Mouse (Mus musculus): ENCODE data around the gene Tex35. TPM values are rescaled to one million over a fixed set of nuclear protein-coding genes. Genes with fewer than 3 reads are reported as not detected.

Gene Tex35
- polyA plus RNA-seq, 1 experiment from 2014 or later, result not detected

- H3K27ac ChIP-seq (ENCODE audit: low read depth, low read length), result no peak overlapping the region
- no peaks in the 10 kb centered on the region for H3K9me3 ChIP-seq (ENCODE audit: control insufficient read depth, low read length)
- 65% methylated on average over 43 of the region's 43 CpGs for WGBS
- H3K4me1 ChIP-seq (replicated peaks; ENCODE audit: control insufficient read depth, insufficient read depth, low read length), result peaks cover 6% of the 10 kb centered on the region; the same call in 1 of the 2 replicates
- peak; percentile 93 for DNase-seq (ENCODE audit: low spot score)
- no peaks in the 10 kb centered on the region for H3K27me3 ChIP-seq (ENCODE audit: control insufficient read depth, insufficient read depth, low read length)
- no peak overlapping the region for H3K4me2 ChIP-seq (ENCODE audit: low read depth, low read length, severe bottlenecking)
- no peaks in the 10 kb centered on the region for H3K36me3 ChIP-seq (ENCODE audit: control insufficient read depth, insufficient read depth, low read length)
- ATAC-seq (replicated peaks; ENCODE audit: low FRiP score), result 0 out of 2 replicates have a peak, but pooled peaks have one; percentile 11
- H3K9ac ChIP-seq (ENCODE audit: low read length), result no peak overlapping the region
- no peak overlapping the region for H3K4me3 ChIP-seq (ENCODE audit: low read depth, low read length)
These were observed 31.4 kb downstream of the Tex35 start for GRCm38 (mm10) chr1:157076781-157077705.

GRCm38 (mm10) chr1:157076257-157076656, 32.2 kb downstream of the Tex35 start:
- Histone ChIP-seq H3K27ac (ENCODE audit: low read depth, low read length) (no peak overlapping the region), H3K27me3 (ENCODE audit: control insufficient read depth, insufficient read depth, low read length) (no peaks in the 10 kb centered on the region), H3K9me3 (ENCODE audit: control insufficient read depth, low read length) (no peaks in the 10 kb centered on the region), H3K9ac (ENCODE audit: low read length) (no peak overlapping the region), H3K4me1 (replicated peaks; ENCODE audit: control insufficient read depth, insufficient read depth, low read length) (peaks cover 6% of the 10 kb centered on the region; the same call in 1 of the 2 replicates), H3K4me3 (ENCODE audit: low read depth, low read length) (no peak overlapping the region), H3K4me2 (ENCODE audit: low read depth, low read length, severe bottlenecking) (no peak overlapping the region), H3K36me3 (ENCODE audit: control insufficient read depth, insufficient read depth, low read length) (no peaks in the 10 kb centered on the region)
- 7% methylated on average over 15 of the region's 15 CpGs for WGBS
- DNase-seq (ENCODE audit: low spot score), result peak; percentile 95
- peak; percentile 75 for ATAC-seq (replicated peaks; ENCODE audit: low FRiP score)

DNA sequence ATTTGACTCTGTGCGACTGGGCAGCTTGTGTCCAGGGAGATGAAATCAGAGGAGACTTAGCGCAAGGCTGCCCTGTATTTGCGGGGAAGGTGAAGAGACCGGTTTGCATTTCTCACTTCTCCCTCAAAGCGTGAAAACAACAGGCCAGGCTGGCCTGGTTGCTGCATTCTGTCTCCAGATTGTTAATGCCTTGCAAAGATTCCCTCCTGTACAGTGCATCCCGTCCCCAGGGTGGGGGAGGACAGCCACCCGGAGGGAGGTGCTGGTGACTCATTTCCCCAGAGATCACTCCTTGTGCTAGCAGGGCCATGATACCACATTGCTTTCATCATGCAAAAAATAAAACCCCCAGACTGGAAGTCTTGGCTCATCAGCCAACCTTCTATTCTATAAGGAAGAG, 33.5 kb downstream of the Tex35 start:
- no peak for DNase-seq (ENCODE audit: low spot score)
- Histone ChIP-seq H3K9me3 (ENCODE audit: control insufficient read depth, low read length) (no peaks in the 10 kb centered on the region), H3K4me3 (ENCODE audit: low read depth, low read length) (no peak overlapping the region), H3K27ac (ENCODE audit: low read depth, low read length) (no peak overlapping the region), H3K4me2 (ENCODE audit: low read depth, low read length, severe bottlenecking) (no peak overlapping the region), H3K4me1 (replicated peaks; ENCODE audit: control insufficient read depth, insufficient read depth, low read length) (peaks cover 6% of the 10 kb centered on the region; the same call in 1 of the 2 replicates), H3K27me3 (ENCODE audit: control insufficient read depth, insufficient read depth, low read length) (no peaks in the 10 kb centered on the region), H3K9ac (ENCODE audit: low read length) (no peak overlapping the region), H3K36me3 (ENCODE audit: control insufficient read depth, insufficient read depth, low read length) (no peaks in the 10 kb centered on the region)
- WGBS, result 64% methylated on average over 7 of the region's 7 CpGs
- ATAC-seq (replicated peaks; ENCODE audit: low FRiP score), result no peak

DNA sequence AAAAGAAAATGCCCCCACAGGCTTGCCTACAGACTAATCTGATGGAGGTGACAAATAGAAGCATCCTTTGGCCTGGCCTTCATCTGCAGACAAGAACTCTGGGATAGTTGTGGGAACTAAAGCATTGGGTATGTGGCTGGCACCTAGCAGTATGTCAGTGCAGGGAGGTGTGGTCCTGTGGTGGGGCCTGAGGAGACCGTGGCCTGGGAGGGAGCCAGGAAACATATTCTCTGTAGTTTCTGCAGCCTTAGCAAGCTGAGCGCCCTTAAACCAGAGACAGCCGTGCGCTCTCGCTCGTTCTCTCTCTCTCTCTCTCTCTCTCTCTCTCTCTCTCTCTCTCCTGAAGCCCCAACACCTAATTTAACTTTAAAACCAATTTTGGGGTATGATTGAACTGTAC, 34.1 kb downstream of the Tex35 start:
- no peak overlapping the region for H3K4me3 ChIP-seq (ENCODE audit: low read depth, low read length)
- no peaks in the 10 kb centered on the region for H3K27me3 ChIP-seq (ENCODE audit: control insufficient read depth, insufficient read depth, low read length)
- H3K4me1 ChIP-seq (replicated peaks; ENCODE audit: control insufficient read depth, insufficient read depth, low read length), result peaks cover 3% of the 10 kb centered on the region; the same call in 1 of the 2 replicates
- ATAC-seq (replicated peaks; ENCODE audit: low FRiP score) (no peak), DNase-seq (ENCODE audit: low spot score) (no peak)
- no peaks in the 10 kb centered on the region for H3K36me3 ChIP-seq (ENCODE audit: control insufficient read depth, insufficient read depth, low read length)
- H3K9ac ChIP-seq (ENCODE audit: low read length), result no peak overlapping the region
- 77% methylated on average over 6 of the region's 6 CpGs for WGBS
- no peak overlapping the region for H3K27ac ChIP-seq (ENCODE audit: low read depth, low read length)
- no peaks in the 10 kb centered on the region for H3K9me3 ChIP-seq (ENCODE audit: control insufficient read depth, low read length)
- H3K4me2 ChIP-seq (ENCODE audit: low read depth, low read length, severe bottlenecking), result no peak overlapping the region

GRCm38 (mm10) chr1:157073592-157073991, 34.9 kb downstream of the Tex35 start:
- H3K9me3 ChIP-seq (ENCODE audit: control insufficient read depth, low read length), result no peaks in the 10 kb centered on the region
- no peak overlapping the region for H3K27ac ChIP-seq (ENCODE audit: low read depth, low read length)
- H3K27me3 ChIP-seq (ENCODE audit: control insufficient read depth, insufficient read depth, low read length), result no peaks in the 10 kb centered on the region
- H3K36me3 ChIP-seq (ENCODE audit: control insufficient read depth, insufficient read depth, low read length), result no peaks in the 10 kb centered on the region
- H3K4me1 ChIP-seq (replicated peaks; ENCODE audit: control insufficient read depth, insufficient read depth, low read length), result peaks cover 3% of the 10 kb centered on the region; the same call in 1 of the 2 replicates
- H3K4me2 ChIP-seq (ENCODE audit: low read depth, low read length, severe bottlenecking), result no peak overlapping the region
- H3K9ac ChIP-seq (ENCODE audit: low read length), result no peak overlapping the region
- ATAC-seq (replicated peaks; ENCODE audit: low FRiP score), result no peak
- no peak overlapping the region for H3K4me3 ChIP-seq (ENCODE audit: low read depth, low read length)
- DNase-seq (ENCODE audit: low spot score), result no peak
- 58% methylated on average over 4 of the region's 4 CpGs for WGBS

DNA sequence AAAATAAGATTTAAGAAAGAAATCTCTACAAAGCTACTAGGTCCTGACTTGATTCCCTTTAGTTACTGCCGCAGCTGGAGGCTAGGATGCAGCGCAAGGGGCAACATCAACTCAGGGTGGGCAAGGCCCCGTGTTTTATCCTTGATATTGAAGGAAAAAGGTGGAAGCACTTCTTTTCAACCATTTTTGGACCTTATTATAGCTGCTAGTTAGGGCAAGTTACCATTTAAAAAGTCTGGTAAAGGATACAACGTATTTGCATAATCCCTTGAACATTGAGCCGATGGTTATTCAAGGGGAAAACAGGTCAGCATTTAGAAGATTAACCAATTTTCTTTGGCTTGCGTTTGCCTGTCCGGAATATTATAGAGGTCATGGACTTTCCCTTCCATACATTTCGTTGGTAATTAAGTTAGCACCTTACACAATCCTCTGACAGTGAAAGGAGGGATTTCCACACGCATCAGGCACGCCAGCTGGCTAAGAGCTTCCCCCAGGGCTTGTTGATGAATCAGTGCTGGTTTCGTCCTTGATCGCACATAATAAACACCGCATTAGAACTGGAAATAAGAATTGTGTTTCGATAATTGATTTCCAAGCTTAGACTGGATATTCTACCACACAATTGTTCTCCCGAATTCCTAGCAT, 39.2 kb downstream of the Tex35 start:
- DNase-seq (ENCODE audit: low spot score) (no peak), ATAC-seq (replicated peaks; ENCODE audit: low FRiP score) (no peak)
- no peaks in the 10 kb centered on the region for H3K36me3 ChIP-seq (ENCODE audit: control insufficient read depth, insufficient read depth, low read length)
- 0 out of 2 replicates have a peak overlapping the region, but pooled peaks have one; percentile 8 for H3K27ac ChIP-seq (ENCODE audit: low read depth, low read length)
- 36% methylated on average over 15 of the region's 15 CpGs for whole genome bisulfite sequencing
- H3K4me3 ChIP-seq (ENCODE audit: low read depth, low read length), result no peak overlapping the region
- peaks cover 5% of the 10 kb centered on the region; the same call in 1 of the 2 replicates for H3K4me1 ChIP-seq (replicated peaks; ENCODE audit: control insufficient read depth, insufficient read depth, low read length)
- H3K9ac ChIP-seq (ENCODE audit: low read length), result no peak overlapping the region
- H3K4me2 ChIP-seq (ENCODE audit: low read depth, low read length, severe bottlenecking), result no peak overlapping the region
- H3K27me3 ChIP-seq (ENCODE audit: control insufficient read depth, insufficient read depth, low read length), result no peaks in the 10 kb centered on the region
- no peaks in the 10 kb centered on the region for H3K9me3 ChIP-seq (ENCODE audit: control insufficient read depth, low read length)

DNA sequence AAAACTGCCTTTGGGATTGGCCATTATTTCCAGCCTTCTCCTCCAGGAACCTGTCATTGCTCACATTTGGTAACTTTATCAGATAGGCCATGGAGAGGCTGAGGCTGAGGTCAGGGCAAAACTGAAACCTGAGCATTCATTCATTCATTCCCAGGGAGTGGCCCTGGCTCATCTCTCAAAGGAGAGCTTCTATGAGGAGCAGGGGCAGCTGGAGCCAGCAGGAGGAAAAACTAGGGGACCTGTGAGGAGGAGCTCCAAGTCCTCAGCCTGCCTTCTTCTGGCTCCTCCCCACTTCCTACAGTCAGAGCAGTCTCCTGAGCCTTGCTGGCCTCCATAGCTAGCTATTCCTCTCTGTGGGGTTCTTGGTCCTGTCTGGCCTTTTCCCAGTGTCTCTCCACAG, 40.2 kb downstream of the Tex35 start:
- DNase-seq (ENCODE audit: low spot score) (no peak), ATAC-seq (replicated peaks; ENCODE audit: low FRiP score) (no peak)
- Histone ChIP-seq H3K4me1 (replicated peaks; ENCODE audit: control insufficient read depth, insufficient read depth, low read length) (peaks cover 5% of the 10 kb centered on the region; the same call in 1 of the 2 replicates), H3K4me2 (ENCODE audit: low read depth, low read length, severe bottlenecking) (no peak overlapping the region), H3K9ac (ENCODE audit: low read length) (no peak overlapping the region), H3K36me3 (ENCODE audit: control insufficient read depth, insufficient read depth, low read length) (no peaks in the 10 kb centered on the region), H3K27me3 (ENCODE audit: control insufficient read depth, insufficient read depth, low read length) (no peaks in the 10 kb centered on the region), H3K27ac (ENCODE audit: low read depth, low read length) (no peak overlapping the region), H3K9me3 (ENCODE audit: control insufficient read depth, low read length) (no peaks in the 10 kb centered on the region), H3K4me3 (ENCODE audit: low read depth, low read length) (no peak overlapping the region)

- ATAC-seq (replicated peaks; ENCODE audit: low FRiP score) (no peak), DNase-seq (ENCODE audit: low spot score) (no peak)
- H3K27ac ChIP-seq (ENCODE audit: low read depth, low read length), result peak overlapping the region; percentile 37; the same call in 1 of the 2 replicates
- no peaks in the 10 kb centered on the region for H3K9me3 ChIP-seq (ENCODE audit: control insufficient read depth, low read length)
- H3K4me3 ChIP-seq (ENCODE audit: low read depth, low read length), result no peak overlapping the region
- no peaks in the 10 kb centered on the region for H3K27me3 ChIP-seq (ENCODE audit: control insufficient read depth, insufficient read depth, low read length)
- no peak overlapping the region for H3K9ac ChIP-seq (ENCODE audit: low read length)
- H3K4me2 ChIP-seq (ENCODE audit: low read depth, low read length, severe bottlenecking), result no peak overlapping the region
- H3K4me1 ChIP-seq (replicated peaks; ENCODE audit: control insufficient read depth, insufficient read depth, low read length), result peaks cover 5% of the 10 kb centered on the region; the same call in 1 of the 2 replicates
- H3K36me3 ChIP-seq (ENCODE audit: control insufficient read depth, insufficient read depth, low read length), result no peaks in the 10 kb centered on the region
- WGBS, result 74% methylated on average over 12 of the region's 12 CpGs
These were observed 42.4 kb downstream of the Tex35 start for GRCm38 (mm10) chr1:157065819-157066730.

Data from forebrain, embryonic 11.5 days (tissue).